ENCODE assay signal across 9 mouse cellular contexts in genomic region chr10:81289278-81289677, GRCm38 (mm10). TPM values are rescaled to one million over a fixed set of nuclear protein-coding genes. Genes with fewer than 3 reads are reported as not detected.
DNase-seq lines count a peak whose midpoint lies in the region; ATAC-seq and TF ChIP-seq lines count a peak whose summit lies in the region.
"Had no signal": no experiment of that assay in that cellular context is flagged by ENCODE, and none has a peak within 500 bp of the region (broad histone marks: within the 10 kb centered on the region; RNA-seq: fewer than 3 reads in every experiment).

No protein-coding gene starts in this region.

- TF ChIP-seq EP300 in liver, embryonic 14.5 days (IDR thresholded peaks at IDR 0.05; ENCODE audit: low read depth), result no peak

- intact Hi-C loops in left cerebral cortex, postnatal 10 days (cut with DNase I), result loop anchor here (5.0 kb wide), 1 partner anchor 33 kb away; the partner anchor contains the start of gene Cactin
- intact Hi-C loops in heart, postnatal 10 days (cut with DNase I), result loop anchor here (1.0 to 2.0 kb wide), 4 partner anchors 16 to 162 kb away; no protein-coding TSS in a partner anchor

- peaks cover 15 to 27% of the 10 kb centered on the region in 2 experiments for H3K4me1 ChIP-seq in liver, embryonic 14.5 days (replicated peaks; ENCODE audit: control insufficient read depth in 2 of 2, insufficient read depth in 2 of 2, low read length in 1 of 2)

- H3K27me3 ChIP-seq in liver, embryonic 14.5 days (ENCODE audit: control insufficient read depth, insufficient read depth, low read length), result peaks cover 14% of the 10 kb centered on the region

- no peak overlapping the region for H3K9ac ChIP-seq in liver, embryonic 14.5 days (replicated peaks)
- H3K9ac ChIP-seq: neural tube, embryonic 13.5 days had no signal

- H3K4me2 ChIP-seq in liver, embryonic 14.5 days (ENCODE audit: low read depth), result no peak overlapping the region
- H3K4me2 ChIP-seq: neural tube, embryonic 13.5 days had no signal

- H3K9me3 ChIP-seq in liver, embryonic 14.5 days (ENCODE audit: control insufficient read depth, low read length), result no peaks in the 10 kb centered on the region
- H3K9me3 ChIP-seq: neural tube, embryonic 13.5 days had no signal

- no peak overlapping the region for H3K4me3 ChIP-seq in liver, embryonic 14.5 days (ENCODE audit: insufficient read depth in 1 of 2, low read depth in 2 of 2, low read length in 2 of 2)
- H3K4me3 ChIP-seq: neural tube, embryonic 13.5 days had no signal

- no peak overlapping the region for H3K27ac ChIP-seq in liver, embryonic 14.5 days
- H3K27ac ChIP-seq: neural tube, embryonic 13.5 days had no signal

- no peaks in the 10 kb centered on the region for H3K36me3 ChIP-seq in liver, embryonic 14.5 days (replicated peaks; ENCODE audit: control insufficient read depth, insufficient read depth, low read depth)
- H3K36me3 ChIP-seq: neural tube, embryonic 13.5 days had no signal

- TF ChIP-seq CTCF in liver, embryonic 14.5 days (IDR thresholded peaks at IDR 0.05; ENCODE audit: low read depth), result peak; percentile 96

- no peak for ATAC-seq in liver, embryonic 14.5 days (ENCODE audit: insufficient read depth)
- ATAC-seq in frontal cortex, adult (ENCODE audit: low TSS enrichment), result no peak

- DNase-seq in left cerebral cortex, postnatal 10 days (ENCODE audit: extremely low spot score in 1 of 2, low spot score in 2 of 2), result peak; percentile 60 to 78
- DNase-seq in left cerebral cortex, adult 9 months (ENCODE audit: low spot score in 2 of 2), result no peak
- peak; percentile 74 for DNase-seq in MN1 (ENCODE audit: low spot score)
- DNase-seq in cerebellum, adult 9-10 months, result peak; percentile 78
- peak; percentile 74 to 80 for DNase-seq in heart, postnatal 10 days
- peak in 1 of 3 experiments; percentile 47 for DNase-seq in liver, embryonic 14.5 days (ENCODE audit: low read depth in 3 of 3, low spot score in 3 of 3)
- peak; percentile 71 for DNase-seq in right cerebral cortex, postnatal 4 days

- 8% methylated on average over 7 of the region's 7 CpGs for WGBS in liver, embryonic 14.5 days (ENCODE audit: insufficient replicate concordance)

RNA-seq across cellular contexts. Expression of gene Tjp3, which starts 2.1 kb away (rescaled TPM):
- total RNA-seq in left cerebral cortex, postnatal 10 days (2021), result under 1 TPM; 0.39 to 0.49 TPM
- total RNA-seq in heart, postnatal 10 days (2021), result under 1 TPM; 0.14 to 0.37 TPM
- 0.38 and 0.40 TPM in 2 replicates for polyA plus RNA-seq in liver, embryonic 14.5 days (2012; rRNA removed)
- 0.20 and 0.37 TPM in 2 replicates for polyA plus RNA-seq in liver, embryonic 14.5 days (2014; fragmentation: Nextera tagmentation; extraction: Ambion mirVana)

RNA-seq across cellular contexts. Expression of gene Pip5k1c, which starts 3.5 kb away (rescaled TPM):
- 100 to 1,000 TPM; 336 to 340 TPM for total RNA-seq in left cerebral cortex, postnatal 10 days (2021)
- total RNA-seq in heart, postnatal 10 days (2021), result 10 to 100 TPM; 43.2 to 46.4 TPM
- polyA plus RNA-seq in liver, embryonic 14.5 days (2012; rRNA removed), result 12.8 and 13.1 TPM in 2 replicates
- polyA plus RNA-seq in liver, embryonic 14.5 days (2014; fragmentation: Nextera tagmentation; extraction: Ambion mirVana), result 10.5 and 12.5 TPM in 2 replicates

RNA-seq across cellular contexts. Expression of gene Apba3, which starts 22.5 kb away (rescaled TPM):
- total RNA-seq in left cerebral cortex, postnatal 10 days (2021), result 10 to 100 TPM; 23.7 to 32.6 TPM
- 10 to 100 TPM; 66.5 to 68.3 TPM for total RNA-seq in heart, postnatal 10 days (2021)
- polyA plus RNA-seq in liver, embryonic 14.5 days (2012; rRNA removed), result 14.3 and 14.6 TPM in 2 replicates
- 15.7 and 16.1 TPM in 2 replicates for polyA plus RNA-seq in liver, embryonic 14.5 days (2014; fragmentation: Nextera tagmentation; extraction: Ambion mirVana)

RNA-seq across cellular contexts. Expression of gene Mrpl54, which starts 22.5 kb away (rescaled TPM):
- 10 to 100 TPM; 47.8 to 52.7 TPM for total RNA-seq in left cerebral cortex, postnatal 10 days (2021)
- total RNA-seq in heart, postnatal 10 days (2021), result 100 to 1,000 TPM in 1 of 2 experiments, 10 to 100 TPM in 1; 93.4 to 108 TPM
- 42.8 and 49.9 TPM in 2 replicates for polyA plus RNA-seq in liver, embryonic 14.5 days (2012; rRNA removed)
- polyA plus RNA-seq in liver, embryonic 14.5 days (2014; fragmentation: Nextera tagmentation; extraction: Ambion mirVana), result 113 and 120 TPM in 2 replicates

RNA-seq across cellular contexts. Expression of gene Cactin, which starts 31.6 kb away (rescaled TPM):
- 10 to 100 TPM; 26.4 to 26.7 TPM for total RNA-seq in left cerebral cortex, postnatal 10 days (2021)
- 10 to 100 TPM; 21.0 to 23.6 TPM for total RNA-seq in heart, postnatal 10 days (2021)
- polyA plus RNA-seq in liver, embryonic 14.5 days (2012; rRNA removed), result 20.8 and 24.3 TPM in 2 replicates
- polyA plus RNA-seq in liver, embryonic 14.5 days (2014; fragmentation: Nextera tagmentation; extraction: Ambion mirVana), result 12.1 and 16.6 TPM in 2 replicates

Comparison
In these comparisons a context has a peak if more than half of its experiments do, and no peak if none do; other contexts are left out.
1. DNase-seq: peak in left cerebral cortex, postnatal 10 days (2 of 2), MN1 (single experiment), cerebellum, adult 9-10 months (single experiment), heart, postnatal 10 days (2 of 2) and right cerebral cortex, postnatal 4 days (single experiment); none in left cerebral cortex, adult 9 months (0 of 2).
2. RNA of gene Pip5k1c, which starts 3.5 kb away (total RNA-seq): 336 to 340 TPM in left cerebral cortex, postnatal 10 days; 43.2 to 46.4 TPM in heart, postnatal 10 days; every median in the first group is over 4 times any median in the second.